Mouse (Mus musculus): ENCODE results near the gene Lpp.

DNA sequence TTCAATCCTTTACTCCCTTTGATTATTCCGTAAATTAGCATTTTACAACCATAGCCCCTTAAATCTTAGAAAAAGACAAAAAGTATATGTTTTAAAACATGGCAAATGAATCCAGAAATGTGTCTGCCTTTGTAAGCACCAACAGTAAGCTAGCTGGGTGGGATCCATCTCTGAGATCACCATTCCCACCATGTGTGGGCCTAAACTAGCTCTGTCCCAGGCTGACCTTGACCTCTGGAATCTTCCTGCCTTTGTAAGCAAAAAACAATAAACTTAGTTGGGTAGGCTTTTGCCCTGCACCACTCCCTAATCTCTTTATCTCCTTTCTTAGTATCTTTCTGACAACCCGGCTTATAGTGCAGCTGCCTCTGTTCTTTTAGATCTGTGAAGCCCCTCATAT lies 13.2 kb downstream of the Lpp start:
- no peak for TF ChIP-seq MAX (IDR thresholded peaks at IDR 0.05; ENCODE audit: low read length)
- TF ChIP-seq TBP (conservative IDR thresholded peaks at IDR 0.05; ENCODE audit: low read depth, low read length): no peak

Measured in CH12.LX (cell line).